Mouse (Mus musculus) cortical plate, adult 2 months (tissue): ENCODE measurements around the gene Alx1.

ENCODE experiments used
- CTCF ChIP-seq: fragments of 200-500 bp; IDR thresholded peaks from 2 replicates; pipeline ENCODE4 v1.5.1; 2011; ENCODE audit warnings: mild to moderate bottlenecking, control low read depth, low read length; ENCODE audit not compliant: insufficient read depth; ENCODE audit errors: extremely low read depth
- POLR2A ChIP-seq: fragments of 200-500 bp; IDR thresholded peaks from 2 replicates; pipeline ENCODE4 v1.6.1; 2011; ENCODE audit warnings: mild to moderate bottlenecking, low read length, control low read depth; ENCODE audit not compliant: insufficient read depth; ENCODE audit errors: extremely low read depth

DNA sequence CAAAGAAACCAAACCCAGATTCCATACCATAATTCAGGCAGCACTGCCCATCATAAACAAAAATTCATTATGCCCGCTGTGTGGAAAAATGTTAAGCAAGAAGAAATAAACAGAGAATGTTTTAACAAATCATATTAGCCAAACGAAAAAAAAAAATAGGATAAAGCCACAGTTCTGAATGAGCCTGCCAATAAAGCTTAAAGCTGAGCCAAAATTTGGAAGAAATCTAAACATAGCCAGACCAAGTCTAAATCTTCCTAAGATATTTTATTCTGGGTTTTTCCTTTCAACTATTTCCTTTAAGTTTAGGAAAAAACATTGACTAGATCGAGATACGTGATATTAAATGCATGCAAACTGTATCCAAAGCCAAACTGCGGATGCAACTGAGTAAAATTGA is 54.9 kb downstream of the Alx1 start:
- TF ChIP-seq POLR2A (no peak), CTCF (no peak)
